Mouse (Mus musculus): ENCODE measurements around the gene Fam19a5.
A peak's percentile ranks its signal among the peaks of the same experiment; 100 is the strongest.

Fam19a5 gene

DNA sequence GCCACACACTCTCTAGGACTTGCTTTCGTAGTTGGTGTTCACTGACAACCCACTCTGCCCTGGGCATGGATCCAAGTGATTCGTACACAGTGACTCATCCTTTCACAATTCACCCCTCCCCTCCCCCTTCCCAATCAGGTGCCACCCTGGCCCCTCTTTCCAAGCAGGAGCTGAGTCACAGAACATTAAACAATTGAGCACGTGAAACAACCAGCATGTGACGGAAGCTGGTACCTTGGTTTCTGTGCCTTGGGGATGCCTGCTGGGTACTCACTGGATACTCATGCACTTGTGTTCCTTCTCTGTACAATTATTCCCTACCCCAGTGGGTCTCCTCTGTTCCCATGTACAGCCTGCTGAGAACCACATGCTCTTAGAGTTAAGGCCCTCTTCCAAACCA lies 53.0 kb downstream of the Fam19a5 start:
- no peak for DNase-seq

DNA sequence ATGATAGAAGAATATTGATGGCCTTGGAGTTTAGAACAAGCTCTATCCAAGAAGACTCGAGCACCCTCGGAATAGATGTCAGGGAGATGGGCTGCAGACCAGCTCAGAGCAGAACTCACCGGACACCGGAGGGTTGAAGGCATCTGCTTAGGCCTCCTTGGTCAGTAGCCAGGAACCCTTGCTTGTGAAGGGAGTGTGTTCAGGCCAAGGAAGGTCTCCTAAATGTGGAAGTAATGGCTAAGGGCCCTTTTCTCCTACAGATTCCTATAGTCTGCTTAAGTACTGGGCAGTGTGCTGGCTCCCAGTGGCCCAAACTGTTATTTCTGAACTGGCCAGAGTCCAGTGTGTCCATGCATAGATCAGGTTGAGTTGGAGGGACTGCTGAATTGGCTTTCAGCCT lies 53.7 kb downstream of the Fam19a5 start:
- DNase-seq = no peak

DNA sequence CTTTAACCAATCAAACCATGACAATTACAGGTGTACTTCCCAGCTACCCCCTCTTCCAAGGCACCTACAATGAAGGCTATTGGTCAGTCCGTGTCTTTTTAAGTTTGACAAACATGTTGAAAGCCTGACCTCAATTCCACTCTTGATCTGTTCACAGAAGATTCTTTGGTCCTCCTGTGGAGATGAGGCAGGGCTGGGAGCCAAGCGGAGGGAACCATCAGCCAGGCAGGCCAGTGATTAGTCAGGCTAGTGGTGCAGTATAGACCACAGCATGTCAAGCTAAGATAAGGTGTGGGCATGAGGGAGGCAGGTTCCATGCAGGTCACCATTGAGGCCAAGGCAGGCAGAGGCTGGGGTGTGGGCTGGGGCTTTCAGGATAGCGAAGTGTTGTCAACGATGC lies 54.5 kb downstream of the Fam19a5 start:
- DNase-seq = no peak

DNA sequence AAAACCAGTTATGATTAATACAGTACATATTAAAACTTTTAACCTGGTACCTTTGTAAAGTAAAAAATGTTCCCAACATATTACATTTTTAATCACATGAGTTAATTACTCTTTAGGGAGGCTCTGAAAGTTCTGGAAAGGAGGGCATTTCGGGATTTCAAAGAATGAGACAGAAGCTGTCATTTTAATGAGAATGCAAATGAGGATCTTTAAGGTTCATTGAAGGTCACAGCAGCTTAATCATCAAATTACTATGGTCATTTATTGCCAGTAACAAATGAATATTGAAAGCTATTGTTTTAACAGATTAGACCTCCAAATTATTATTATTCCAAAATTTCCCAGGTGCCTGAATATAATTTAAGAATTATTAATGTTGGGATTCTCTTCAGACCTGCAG lies 59.2 kb downstream of the Fam19a5 start:
- DNase-seq = no peak

DNA sequence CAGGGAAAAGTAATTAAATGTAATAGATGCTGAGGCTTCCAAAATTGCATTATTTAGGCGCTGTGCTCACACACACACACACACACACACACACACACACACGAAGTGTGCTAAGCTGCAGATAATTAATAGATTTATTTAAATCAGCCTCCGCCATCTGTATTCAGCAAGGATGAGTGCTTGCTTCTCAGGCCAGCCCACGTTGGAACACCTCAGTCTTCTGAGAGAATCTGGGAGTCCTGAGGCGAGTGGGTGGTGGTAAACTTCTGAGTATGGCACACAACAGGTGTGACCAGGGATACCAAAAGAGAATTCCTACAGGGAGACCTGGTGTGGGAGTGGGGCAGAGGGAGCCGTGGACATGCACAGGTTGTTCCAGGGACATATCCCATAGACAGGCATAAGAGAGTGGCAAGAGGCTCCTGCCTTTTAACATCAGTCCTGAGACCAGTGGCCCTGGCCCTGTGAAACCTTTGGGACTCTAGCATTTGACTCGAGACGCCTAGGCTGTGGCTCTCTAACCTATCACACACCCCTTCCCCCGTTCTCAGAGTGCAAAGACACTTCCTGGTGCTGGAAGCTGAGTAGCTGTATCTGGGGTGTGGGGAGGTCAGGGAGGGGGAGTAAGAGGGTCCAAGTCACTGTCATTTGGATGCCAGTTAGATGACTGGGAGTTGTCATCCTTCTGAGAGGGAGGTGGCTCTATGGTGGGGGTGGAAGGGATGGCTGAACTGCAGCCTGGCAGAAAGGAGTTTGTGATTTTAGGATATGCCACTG lies 61.6 kb downstream of the Fam19a5 start:
- no peak for DNase-seq

DNA sequence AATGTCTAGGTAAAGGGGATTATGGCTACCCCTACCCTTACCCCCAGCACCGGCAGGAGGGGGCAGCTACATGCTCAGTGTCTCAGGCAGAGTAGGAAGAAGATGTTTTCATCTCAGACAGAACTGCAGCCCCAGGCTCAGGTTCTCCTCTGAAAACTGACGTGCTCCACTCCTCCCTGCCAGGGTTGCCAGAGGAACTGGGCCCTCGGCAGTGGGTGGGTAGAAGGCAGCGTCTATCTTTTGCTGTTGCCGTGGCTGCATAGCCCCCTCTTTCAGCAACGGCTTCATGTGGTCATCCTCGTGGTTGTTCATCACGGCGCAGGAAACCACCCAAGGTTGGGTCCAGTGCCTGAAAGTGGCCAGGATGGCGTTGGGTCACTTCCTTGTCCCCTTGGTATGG lies 62.6 kb downstream of the Fam19a5 start:
- DNase-seq = no peak

DNA sequence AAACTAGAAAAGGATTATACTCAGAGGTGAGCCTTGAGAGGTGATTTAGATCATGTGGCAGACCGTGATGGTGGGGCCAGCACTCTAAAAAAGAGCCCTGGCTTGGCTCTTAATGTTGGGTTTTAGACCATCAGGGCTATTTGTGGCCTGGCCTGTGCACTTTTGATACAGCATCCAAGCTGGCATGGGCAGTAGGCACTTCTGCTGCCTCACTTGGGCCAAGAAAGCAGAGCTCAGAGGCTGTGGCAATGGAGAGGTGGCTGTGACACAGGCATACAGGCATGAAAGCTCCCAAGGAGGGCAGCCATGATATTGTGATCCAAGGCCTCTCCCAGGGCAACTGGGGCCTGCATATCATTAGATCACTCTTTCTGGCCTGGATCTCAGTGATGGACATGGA lies 65.1 kb downstream of the Fam19a5 start:
- no peak for DNase-seq

DNA sequence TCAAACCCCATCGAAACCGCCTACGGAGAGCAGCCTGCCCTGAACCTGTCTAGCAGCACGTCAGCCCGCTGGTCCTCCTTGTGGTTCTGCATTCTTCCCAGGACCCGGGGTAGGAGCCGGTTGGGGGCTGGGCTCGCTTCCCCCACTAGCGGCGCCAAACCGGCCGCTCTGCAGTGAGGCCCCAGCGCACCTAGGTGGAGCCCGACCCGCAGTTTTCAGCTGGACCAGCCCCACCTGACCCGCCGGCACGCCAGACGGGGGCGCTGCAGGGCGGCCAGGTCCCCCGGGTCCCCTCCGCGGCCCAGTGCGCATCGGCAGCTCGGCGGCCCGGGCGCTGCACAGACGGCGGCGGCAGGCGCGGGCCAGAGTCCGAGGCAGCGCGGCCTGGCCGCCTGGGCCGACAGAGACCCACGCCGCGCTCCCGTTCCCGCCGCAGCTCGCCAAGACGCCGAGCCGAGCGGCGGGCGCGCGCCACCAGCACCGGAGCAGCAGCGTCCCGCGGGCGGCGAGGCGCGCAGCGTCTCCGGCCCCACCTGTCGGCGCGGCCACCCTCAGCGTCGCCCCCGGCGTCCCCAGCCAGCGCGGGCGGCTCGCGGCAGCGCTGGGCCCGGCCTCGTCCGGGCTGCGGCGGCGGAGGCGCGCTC lies 80.0 kb downstream of the Fam19a5 start:
- DNase-seq = peak; percentile 79 to 91

DNA sequence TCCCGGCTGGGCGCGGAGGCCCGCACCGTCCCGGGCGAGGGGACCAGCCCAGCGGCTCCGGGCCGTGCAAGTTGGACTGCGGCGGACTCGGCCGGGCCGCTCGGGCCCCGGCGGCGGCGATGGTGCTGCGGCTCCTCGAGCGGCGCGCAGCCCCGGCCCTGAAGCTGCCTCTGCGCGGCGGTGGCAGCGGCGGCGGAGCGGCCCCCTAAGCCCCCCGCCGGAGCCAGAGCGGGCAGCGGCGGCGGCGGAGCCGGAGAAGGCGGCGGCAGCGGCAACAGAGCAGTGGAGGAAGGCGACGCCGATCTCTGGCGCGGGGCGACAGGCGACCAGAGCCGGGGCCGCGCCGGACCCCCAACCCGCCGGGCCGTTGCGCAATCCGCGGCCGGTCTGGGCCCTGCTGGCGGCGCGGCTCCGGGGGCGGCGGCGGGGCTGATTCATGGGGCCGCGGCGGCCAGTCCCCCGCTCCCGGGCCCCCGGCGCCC lies 80.6 kb downstream of the Fam19a5 start:
- peak in 1 of 2 experiments; percentile 48 for DNase-seq

DNA sequence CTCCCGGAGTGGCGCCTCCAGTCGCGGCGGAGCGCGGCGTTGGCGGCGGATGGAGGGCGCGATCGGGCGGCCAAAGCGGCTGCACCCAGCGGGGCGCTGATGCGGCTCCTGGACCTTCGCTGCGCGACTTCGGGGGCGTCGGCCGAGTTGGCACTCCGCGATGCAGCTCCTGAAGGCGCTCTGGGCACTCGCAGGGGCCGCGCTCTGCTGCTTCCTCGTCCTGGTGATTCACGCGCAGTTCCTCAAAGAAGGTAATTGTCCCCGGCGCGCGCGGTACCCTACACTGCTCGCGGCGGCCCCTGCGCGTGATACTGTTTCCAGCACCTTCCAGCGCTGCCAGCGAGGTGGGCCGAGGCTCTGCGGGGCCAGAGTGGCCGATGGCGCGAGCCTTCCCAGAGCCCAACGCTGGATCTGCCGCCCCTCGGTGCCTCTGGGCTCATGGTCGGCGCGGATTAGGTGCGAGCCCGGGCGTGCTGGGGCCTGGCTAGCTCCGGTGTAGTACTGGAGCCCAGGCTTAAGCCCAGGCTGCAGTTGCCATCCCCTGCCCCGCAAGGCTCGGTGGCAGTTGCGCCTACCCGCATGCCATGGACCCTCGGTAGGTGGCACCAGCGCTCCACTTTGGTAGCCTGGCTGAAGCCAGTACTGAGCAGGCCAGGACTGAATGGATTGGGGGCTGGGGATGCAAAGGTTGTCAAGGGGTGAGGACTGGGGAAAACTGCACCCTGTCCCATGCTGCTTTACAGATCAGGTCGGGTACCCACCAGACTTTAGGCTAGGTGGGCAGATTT lies 81.3 kb downstream of the Fam19a5 start:
- peak; percentile 79 to 93 for DNase-seq

DNA sequence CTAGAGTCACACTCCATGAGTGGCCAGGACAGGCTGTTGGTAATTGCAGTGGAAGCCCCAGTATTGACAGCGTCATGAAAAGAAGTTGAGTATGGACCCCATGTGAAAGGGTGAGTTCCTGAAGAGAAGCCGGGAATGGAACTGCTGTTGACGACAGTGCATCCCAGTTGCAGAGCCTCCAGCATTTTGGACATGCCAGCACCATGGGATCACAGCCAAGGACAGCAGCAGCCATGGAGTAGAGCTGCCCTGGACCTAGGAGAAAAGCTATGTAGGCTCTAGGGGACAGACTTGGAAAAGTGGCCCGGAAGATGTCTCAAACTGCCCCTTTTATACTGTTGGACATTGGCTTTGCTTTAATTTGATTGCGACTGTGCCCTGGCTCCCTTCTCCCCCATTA lies 91.2 kb downstream of the Fam19a5 start:
- DNase-seq = no peak

DNA sequence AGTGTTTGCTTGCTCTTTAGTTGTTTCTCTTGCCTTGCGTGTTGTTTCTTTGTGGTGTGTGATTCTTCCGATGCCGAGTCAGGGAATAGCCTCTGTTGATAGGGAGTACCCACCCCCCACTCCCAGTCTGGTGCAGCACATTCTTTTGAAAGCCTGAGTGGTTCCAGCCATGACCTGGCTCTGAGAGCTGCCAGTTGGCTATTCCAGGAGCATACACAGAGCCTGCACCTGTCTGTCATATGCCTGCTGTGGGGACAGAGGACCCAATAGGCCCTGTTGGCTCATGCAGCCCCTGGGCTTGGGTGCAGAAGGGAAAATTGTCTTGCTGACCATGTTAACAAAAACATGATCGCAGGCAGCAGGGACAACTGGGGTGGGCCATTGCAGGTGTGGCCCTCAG lies 92.3 kb downstream of the Fam19a5 start:
- DNase-seq = no peak

DNA sequence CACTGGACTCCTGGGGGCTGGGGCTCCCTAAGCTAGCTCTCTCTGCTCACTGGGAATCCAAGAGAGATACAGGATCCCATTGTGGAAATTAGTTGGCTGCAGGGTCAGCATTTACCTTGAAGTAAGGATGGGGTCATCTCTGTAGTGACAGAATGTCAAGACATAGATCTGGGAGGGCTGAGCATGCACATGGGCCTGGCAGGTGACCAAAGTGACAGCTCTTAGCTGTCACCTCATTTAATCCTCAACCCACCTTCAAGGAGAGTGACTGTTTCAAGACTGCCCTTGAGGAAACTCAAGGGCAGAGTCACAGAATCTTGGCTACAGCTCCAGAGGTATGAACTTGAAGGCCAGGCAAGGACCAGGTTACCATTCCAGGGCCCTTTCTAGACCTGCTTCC lies 93.1 kb downstream of the Fam19a5 start:
- DNase-seq = no peak

DNA sequence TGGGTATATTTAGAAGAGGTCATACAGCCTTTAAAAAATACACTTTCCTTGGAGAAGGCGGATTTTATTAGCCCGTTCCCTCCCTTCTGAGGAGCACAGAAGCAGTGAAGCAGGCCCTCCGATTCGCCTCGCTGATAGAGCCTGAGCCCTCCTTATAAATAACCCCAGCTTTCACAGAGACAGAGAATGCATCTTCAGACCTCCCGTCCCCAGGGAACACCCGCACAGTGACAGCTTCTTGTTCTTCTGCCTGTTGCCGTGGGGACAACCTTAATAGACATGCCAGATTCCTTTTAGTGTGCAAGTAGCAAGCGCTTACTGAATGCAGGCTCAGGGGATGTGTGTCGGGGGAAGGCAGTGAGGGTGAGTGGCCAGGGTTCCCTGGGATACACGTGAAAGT lies 94.2 kb downstream of the Fam19a5 start:
- no peak for DNase-seq

DNA sequence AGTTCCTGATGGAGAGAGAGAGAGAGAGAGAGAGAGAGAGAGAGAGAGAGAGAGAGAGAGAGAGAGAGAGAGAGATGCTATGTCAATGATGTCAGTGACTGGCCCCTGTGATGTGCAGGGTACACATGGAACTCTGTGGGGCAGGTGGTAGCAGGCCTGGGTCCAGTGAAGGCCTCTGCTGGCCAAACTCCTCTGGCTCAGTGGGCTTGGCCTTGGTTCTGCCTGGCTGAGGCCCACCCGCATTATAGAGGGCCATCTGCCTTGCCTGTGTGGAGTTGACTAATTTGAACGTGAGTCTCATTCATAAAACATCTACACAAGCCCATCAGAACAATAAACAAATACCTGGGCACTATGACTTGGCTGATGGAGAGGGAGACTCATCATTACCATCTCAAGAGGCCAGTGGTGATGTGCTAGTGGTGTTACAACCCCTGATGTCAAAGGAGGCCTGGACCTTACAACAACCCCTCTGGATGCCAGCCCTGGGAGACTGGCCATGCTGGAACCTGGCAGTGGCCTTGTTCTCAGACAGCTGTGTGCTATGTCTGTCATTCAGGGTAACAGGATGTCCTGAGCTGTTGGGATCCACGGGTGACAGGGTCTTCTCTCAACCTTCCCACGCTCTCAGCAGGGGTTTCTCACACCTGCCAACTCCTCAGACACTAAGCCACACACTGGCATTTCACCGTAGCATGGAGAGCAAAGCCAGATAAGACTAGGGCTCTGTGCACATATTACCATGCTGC lies 102.4 kb downstream of the Fam19a5 start:
- DNase-seq = no peak

DNA sequence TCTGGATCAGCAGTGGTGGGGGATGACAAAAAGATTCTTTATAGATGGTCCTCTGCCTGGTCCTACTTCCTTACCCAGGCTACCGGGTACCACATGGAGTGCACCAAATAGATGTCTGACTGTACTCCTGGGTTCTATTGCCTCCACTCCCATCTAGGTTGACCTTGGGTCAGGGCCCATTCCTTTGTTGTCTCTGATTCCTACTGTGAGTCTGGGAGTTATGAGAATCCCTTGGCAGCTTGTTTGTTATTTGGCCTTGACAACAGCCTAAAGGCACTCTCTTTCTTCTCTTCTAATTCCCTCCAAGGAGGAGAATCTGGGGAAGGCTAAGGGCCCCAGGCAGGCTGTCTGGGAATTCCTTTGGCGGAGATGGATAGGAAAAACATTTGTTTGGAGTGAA lies 105.6 kb downstream of the Fam19a5 start:
- DNase-seq = no peak

DNA sequence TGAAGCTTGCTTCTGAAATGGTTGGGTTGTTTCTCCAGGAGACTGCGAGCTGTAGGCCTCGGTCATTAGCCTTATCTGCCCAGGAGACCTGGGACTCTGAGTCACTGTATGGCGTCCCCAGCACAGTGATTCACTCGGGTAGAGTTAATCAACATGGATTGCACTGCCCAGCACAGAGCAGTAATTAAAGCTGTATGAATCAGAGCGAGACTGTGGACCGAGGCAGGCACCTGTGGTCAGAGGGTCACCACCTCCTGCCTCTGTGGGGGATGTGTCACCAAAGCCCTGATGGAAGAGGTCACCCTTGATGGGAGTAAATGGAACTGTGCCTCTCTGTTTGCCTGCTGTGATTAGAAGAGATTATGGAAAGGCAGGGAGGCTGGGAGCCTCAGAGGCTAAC lies 110.5 kb downstream of the Fam19a5 start:
- DNase-seq = no peak

DNA sequence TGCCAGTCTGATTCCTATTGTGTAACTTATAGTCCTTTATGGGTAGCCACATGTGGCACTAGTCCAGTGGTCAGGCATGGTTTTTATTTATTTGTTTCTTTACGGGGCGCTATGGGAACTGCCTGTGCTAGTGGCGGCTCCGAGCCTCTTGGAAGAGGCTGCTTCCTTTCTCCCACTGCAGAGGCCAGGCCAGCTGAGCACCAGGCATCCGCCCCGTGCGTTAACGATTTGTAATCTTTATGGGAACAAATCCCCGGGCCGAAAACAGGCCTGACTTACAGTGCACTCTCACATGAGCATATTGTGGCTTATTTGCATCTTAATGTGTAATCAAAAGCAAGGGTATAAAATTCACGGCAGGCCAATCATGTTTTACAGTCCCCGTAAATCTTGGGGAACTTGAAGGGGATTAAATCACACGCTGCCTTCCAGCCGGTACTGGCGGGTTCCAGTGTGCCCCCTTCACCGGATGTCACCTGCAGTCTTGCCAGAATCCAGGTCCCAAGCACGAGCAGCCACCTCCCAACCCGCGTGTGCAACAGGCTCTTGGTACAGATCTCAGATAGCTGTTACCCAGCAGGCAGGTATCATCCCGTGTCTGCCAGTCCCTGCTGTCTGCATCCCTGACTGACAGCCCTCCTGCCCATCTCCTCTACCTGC lies 112.5 kb downstream of the Fam19a5 start:
- peak; percentile 3 to 12 for DNase-seq

DNA sequence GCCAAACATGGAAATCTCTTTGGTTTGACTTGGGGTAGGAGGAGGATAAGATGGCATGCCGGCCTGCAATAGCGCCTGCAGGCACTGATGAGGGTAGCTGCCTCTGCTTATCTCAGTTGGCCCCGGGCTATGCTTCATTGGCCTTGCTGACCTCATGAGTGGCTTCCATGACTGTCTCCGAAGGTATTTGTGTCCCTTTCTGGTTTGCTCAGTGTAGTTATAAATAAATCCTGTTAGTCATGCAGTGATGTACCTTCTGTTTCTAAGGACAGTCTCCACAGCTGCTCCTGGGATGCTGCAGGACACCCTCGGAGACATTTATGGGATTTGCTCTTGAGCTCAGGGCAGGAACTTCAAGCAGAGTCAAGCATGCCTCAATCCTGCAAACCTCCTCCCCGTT lies 115.6 kb downstream of the Fam19a5 start:
- no peak for DNase-seq

DNA sequence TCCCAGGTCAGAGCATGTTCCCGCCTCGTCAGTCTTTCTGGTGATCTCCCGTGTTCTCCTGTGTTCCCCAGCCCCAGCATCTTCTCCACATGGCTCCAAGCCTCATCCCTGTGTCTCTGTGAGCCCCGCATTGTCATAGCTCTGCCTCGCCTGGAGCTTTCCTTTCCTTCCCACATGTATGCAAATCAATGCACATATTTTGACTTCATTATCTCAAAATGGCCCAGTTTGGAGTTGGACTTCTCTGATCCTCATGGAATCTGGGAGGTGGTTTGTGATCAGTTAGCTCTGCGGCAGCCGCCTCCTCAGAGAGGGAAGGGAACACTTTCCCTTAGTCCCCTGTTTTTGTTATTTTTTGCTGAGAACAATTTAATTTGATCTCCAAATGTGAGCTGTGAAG lies 117.9 kb downstream of the Fam19a5 start:
- DNase-seq = no peak

DNA sequence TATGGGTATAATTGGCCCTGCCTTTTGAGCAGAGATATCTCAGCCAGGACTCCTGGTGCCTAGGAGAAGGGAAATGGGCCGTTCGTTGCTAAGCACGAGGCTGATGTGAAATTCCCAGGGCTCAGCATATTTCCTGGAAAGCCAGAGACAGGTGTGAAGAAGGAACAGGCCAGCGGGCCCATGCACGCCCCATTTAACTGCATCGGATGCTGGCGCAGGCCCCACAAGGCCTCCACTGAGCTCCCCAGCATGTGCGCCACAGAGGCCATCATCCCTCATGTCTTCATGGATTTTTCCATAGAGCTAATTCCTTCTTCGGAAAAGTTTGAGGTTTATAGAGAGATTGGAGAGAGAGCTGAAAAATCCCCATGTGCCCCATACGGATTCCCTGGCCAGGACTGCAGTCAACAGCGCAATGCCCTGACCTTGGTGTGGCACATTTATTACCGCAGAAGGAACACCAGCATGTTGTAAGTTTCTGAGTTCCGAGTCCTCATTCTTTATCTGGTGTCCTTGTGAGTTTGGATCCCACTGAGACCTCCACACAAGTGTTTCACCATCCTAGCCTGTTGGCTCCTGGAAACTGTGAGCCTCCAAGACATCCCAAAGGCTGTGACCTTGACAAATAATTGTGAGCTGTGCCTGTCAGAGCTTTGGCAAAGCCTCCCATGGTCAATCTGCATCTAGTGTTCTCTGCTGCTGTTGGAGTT lies 122.1 kb downstream of the Fam19a5 start:
- DNase-seq = no peak

DNA sequence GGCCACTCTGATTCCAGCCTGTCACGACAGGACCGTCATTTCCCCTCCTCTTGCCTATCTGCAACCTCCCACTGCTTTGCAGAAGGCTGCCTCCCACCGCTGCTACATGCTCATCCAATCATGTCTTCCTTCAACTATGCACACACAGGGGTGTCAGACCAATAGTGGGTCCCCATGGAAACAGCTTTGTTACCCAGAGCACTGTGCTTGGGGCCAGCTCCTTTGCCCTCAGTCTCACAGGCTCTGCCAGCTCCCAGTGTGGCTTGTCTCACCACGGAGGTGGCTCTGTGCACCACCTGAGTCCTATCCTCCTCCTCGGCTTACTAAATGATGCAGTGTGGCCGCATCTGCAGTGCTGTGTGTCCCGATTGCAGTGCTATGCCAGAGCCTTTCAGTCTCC lies 123.3 kb downstream of the Fam19a5 start:
- no peak for DNase-seq
